Mouse (Mus musculus) thymus, postnatal 4 days (tissue): Measurements from ENCODE around the gene Cym.

Experiments
- DNase-seq: peaks from one replicate; pipeline ENCODE4 v3.0.0; 2021

Gene Cym

GRCm38 (mm10) chr3:107221608-107222007, at the start of gene Cym:
Gene Cym, minus strand, starts transcription at chr3:107221732.
- no peak for DNase-seq

GRCm38 (mm10) chr3:107266814-107267345, 45.3 kb upstream of the Cym start:
- DNase-seq = no peak

- no peak for DNase-seq
Observed at GRCm38 (mm10) chr3:107261851-107262165, 40.3 kb upstream of the Cym start.

GRCm38 (mm10) chr3:107260956-107261850, 39.7 kb upstream of the Cym start:
- DNase-seq = peak; percentile 60

GRCm38 (mm10) chr3:107257924-107258323, 36.4 kb upstream of the Cym start:
- DNase-seq = no peak

GRCm38 (mm10) chr3:107256724-107257123, 35.2 kb upstream of the Cym start:
- DNase-seq = no peak

- DNase-seq = no peak
Observed at GRCm38 (mm10) chr3:107255992-107256391, 34.5 kb upstream of the Cym start.

- DNase-seq = no peak
Observed at GRCm38 (mm10) chr3:107253925-107254324, 32.4 kb upstream of the Cym start.

- DNase-seq = no peak
Observed at GRCm38 (mm10) chr3:107252035-107252434, 30.5 kb upstream of the Cym start.

GRCm38 (mm10) chr3:107250320-107250719, 28.8 kb upstream of the Cym start:
- DNase-seq = no peak

- DNase-seq = no peak
Observed at GRCm38 (mm10) chr3:107249042-107249441, 27.5 kb upstream of the Cym start.

GRCm38 (mm10) chr3:107246876-107247275, 25.3 kb upstream of the Cym start:
- DNase-seq = no peak

- DNase-seq = no peak
Observed at GRCm38 (mm10) chr3:107241389-107242094, 20.0 kb upstream of the Cym start.

GRCm38 (mm10) chr3:107239607-107240006, 18.1 kb upstream of the Cym start, which contains the start of gene Prok1:
Gene Prok1, minus strand, starts transcription at chr3:107239707.
- no peak for DNase-seq

GRCm38 (mm10) chr3:107238471-107238980, 17.0 kb upstream of the Cym start:
- DNase-seq = no peak

- DNase-seq = no peak
Observed at GRCm38 (mm10) chr3:107238051-107238450, 16.5 kb upstream of the Cym start.

GRCm38 (mm10) chr3:107233945-107234344, 12.4 kb upstream of the Cym start:
- DNase-seq = no peak

GRCm38 (mm10) chr3:107233351-107233813, 11.8 kb upstream of the Cym start:
- peak; percentile 89 for DNase-seq

- DNase-seq = no peak
Observed at GRCm38 (mm10) chr3:107231202-107231601, 9.7 kb upstream of the Cym start.

- DNase-seq = no peak
Observed at GRCm38 (mm10) chr3:107230527-107230926, 9.0 kb upstream of the Cym start, which contains the start of gene A630076J17Rik. Gene A630076J17Rik, plus strand, starts transcription at chr3:107230614.

- DNase-seq = no peak
Observed at GRCm38 (mm10) chr3:107229822-107230221, 8.3 kb upstream of the Cym start.

- DNase-seq = no peak
Observed at GRCm38 (mm10) chr3:107229221-107229620, 7.7 kb upstream of the Cym start.

GRCm38 (mm10) chr3:107225820-107226219, 4.3 kb upstream of the Cym start:
- DNase-seq = no peak
